Mouse (Mus musculus) neural tube, embryonic 10.5 days (tissue): ENCODE measurements around the gene Npepl1.

Experiments
- DNase-seq: peaks from one replicate; pipeline ENCODE4 v3.0.0-alpha.2; 2017; ENCODE audit warnings: low spot score; ENCODE audit errors: extremely low spot score

Npepl1 gene

GRCm38 (mm10) chr2:174109991-174110782 lies at the start of gene Npepl1:
Npepl1 (plus strand) TSS chr2:174110349.
- DNase-seq, result peak; percentile 75

GRCm38 (mm10) chr2:174061219-174061618 lies 48.9 kb upstream of the Npepl1 start:
- DNase-seq, result peak; percentile 8

DNA sequence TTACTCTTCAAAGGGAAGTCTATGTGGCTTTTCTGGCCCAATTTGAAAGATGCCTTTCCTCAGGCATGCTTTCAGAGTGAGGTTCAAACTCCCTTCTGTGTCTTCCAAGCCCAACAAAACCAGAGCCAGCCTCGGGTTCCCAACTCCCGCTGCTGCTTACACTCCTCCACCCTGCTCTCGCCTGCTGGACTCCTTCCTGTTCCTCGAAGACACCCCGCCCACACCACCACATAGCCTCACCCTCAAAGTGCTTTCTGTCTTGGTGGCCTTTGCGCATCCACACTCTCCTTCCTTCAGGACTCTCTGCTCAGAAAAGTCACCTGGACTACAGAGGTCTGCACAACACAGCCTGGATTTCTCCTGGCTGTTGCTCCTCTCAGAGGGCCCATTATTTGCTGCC lies 47.1 kb upstream of the Npepl1 start:
- no peak for DNase-seq

DNA sequence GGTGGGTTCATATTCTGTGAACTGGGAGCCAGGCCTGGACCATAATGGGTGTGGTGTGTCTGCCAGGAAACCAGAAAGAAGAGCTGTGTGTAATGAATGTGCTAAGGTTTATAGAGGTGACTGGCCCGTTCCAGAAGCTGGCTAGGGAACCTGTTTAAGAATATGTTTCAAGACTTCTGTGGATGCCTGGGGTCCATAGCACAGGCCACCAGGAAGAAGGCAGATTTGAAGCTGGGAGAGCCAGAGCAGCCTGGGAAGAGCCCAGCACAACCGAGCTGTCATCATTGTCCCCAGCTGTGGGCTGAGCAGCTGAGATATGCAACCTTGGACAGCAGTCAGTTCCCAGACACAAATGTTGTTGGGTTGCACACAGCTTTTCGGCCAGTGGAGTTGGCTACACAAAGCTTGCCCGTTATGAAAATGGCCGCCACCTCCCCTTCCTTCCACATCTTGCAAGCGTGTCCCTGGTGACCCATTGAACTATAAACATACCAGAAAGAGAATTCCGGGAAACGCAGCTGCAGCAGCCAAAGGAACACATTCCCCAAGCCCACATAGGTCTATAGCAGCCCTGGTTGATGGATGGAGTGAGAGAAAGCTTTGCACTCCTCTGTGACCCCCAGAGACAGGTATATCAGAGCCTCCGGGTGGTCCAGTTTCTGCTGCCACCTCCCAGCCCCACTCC lies 46.5 kb upstream of the Npepl1 start:
- no peak for DNase-seq

DNA sequence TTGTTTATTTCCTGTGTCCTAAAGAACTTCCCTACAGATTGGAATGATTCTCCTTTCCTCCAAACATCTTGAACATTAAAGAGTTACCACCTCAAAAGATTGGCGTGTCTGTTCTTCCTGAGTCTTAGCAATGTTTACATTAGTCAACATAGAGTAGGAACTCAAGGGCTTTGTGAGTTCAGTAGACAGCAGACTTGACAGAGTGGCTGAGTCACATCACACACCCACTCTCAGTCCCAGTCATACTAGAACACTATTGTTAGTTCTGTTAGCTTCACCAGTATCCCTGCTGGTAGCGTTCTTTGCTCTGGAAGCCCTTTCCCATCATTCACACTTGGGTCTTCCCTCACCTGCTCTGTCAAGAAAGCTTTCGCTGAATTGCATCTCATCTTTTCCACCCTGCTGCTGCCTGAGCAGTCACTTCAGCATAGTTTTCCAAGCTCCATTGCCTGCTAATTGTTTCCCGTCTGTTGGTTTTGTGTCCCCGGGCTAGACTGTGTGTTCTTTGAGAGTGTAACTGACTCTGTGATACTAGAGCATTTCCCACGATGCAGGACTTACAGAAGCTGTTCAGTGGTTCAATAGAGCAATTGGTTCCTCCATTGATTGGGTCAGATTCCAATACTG lies 42.2 kb upstream of the Npepl1 start:
- DNase-seq, result no peak

GRCm38 (mm10) chr2:174069532-174070049 lies 40.6 kb upstream of the Npepl1 start:
- no peak for DNase-seq

- no peak for DNase-seq
These were observed 38.7 kb upstream of the Npepl1 start for GRCm38 (mm10) chr2:174071406-174071805.

DNA sequence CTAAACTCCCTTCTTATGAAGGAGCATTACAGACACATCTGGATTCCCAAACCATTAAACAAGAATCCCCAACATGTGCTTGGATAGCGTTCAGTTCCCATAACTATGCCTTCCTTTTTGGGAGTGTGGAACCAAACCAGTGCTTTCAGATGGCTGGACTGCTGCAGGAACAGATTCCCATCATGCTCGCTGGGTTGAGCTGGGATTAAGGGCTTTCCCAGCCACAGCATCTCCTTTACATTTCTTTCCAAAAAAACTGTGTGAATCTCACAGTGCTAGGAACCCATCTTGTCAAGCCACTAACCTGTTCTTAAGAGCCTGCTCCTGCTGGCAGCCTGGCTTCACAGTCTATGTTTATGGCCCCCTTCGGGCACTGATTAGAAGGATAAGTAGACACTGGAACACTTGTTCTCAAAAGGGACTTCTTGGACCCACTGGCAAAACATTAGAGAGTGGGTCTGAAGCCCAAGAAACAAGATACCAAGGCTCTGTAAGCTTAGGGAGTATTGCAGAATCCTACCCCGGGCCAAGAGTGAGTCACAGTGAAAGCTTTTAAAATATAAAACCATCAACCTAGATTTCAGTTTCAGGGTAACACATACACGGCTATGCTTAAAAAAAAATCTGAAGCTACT lies 36.9 kb upstream of the Npepl1 start:
- no peak for DNase-seq

DNA sequence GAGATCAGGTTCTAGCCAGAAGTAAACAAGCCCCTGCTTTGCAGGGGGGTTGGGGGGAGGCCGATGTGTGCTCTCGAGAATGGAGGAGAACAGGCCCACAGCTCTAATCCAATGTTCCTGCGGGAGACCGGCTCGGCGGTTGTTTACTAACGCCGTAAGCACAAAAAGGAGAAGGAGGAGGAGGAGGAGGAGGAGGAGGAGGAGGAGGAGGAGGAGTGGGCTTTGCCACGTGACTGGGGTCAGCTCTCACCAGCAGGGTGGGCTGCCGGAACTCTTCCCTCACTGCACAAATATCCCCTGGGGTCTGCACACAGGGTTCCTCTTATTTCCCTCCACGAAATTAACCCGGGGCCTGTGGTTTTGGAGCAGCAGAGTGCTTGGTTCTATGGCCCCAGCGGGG lies 35.5 kb upstream of the Npepl1 start:
- DNase-seq, result no peak

- peak; percentile 71 for DNase-seq
These were observed 35.0 kb upstream of the Npepl1 start for GRCm38 (mm10) chr2:174075072-174075570.

- peak; percentile 97 for DNase-seq
These were observed 34.3 kb upstream of the Npepl1 start, which contains the start of gene Stx16 for GRCm38 (mm10) chr2:174075673-174076432. Stx16 (plus strand) TSS chr2:174076308.

DNA sequence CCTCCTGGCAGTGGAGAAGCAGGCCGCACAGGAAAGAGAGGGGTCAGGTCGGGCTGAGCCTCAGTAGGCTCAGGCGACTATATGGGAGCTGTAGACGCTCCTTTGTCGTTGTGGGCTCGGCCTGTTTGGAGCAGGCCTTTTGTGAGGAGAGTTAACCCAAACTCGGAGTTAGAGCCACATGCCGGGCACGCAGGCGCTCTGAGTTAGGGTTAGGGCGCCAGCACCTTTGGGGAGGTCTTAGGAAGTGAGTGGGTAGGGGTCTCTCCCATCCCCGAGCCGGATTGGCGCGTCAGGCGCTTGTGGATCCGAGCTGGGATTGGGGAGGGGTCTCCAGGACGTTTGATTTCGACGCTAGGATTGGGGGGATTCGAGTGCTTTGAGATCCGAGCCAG lies 33.7 kb upstream of the Npepl1 start:
- DNase-seq, result no peak

DNA sequence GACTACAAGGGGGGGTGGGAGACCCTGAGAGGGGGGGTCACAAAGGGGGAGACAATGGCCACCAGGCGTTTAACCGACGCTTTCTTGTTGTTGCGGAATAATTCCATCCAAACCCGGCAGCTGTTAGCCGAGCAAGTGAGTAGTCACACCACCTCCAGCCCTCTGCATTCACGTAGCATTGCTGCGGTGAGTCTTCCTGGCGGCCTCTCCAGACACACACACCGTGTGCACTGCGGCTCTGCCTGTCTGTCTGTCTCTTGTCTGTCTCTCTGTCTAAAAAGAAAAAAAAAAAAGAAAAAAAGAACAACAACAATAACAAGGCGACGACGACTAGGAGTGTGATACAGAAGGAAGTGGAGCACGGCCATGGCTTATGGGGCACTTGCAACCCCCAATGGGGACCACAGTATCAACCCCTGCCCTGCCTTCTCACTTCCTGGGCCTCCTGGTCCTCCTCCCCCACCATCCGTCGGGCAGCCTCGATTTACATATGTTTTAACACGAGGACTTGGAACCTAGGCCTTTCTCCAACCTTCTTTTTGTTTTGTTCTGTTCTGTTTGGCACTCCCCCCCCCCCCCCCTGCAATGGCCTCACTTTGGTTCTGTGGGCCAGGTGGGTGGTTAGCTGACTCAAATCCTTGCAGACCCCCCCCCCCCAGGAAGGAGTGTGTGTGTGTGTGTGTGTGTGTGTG lies 33.0 kb upstream of the Npepl1 start:
- peak; percentile 47 for DNase-seq

- no peak for DNase-seq
These were observed 32.3 kb upstream of the Npepl1 start for GRCm38 (mm10) chr2:174077776-174078338.

GRCm38 (mm10) chr2:174081833-174082232 lies 28.3 kb upstream of the Npepl1 start:
- no peak for DNase-seq

GRCm38 (mm10) chr2:174082380-174082918 lies 27.7 kb upstream of the Npepl1 start:
- no peak for DNase-seq

- no peak for DNase-seq
These were observed 15.1 kb upstream of the Npepl1 start for GRCm38 (mm10) chr2:174095086-174095485.

DNA sequence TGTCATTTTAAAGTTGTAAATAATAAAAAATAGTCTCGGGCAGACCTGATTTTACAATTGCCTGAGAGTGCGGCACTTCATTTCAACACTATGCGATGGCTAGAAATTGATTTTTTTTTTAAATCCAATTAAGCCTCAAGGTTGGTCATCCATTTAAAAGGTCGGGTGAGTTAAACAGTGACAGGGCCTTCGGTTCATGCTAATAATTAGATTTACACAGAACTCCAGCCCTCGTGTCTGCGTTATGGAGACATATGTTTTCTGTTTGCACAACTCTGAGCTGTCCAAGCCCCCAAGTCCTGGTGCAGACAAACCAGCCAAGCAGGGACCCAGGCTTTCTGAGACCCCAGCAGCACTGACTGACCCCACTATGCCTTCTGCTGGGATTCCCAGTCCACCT lies 7.8 kb upstream of the Npepl1 start:
- no peak for DNase-seq

- no peak for DNase-seq
These were observed 6.6 kb upstream of the Npepl1 start for GRCm38 (mm10) chr2:174103527-174103926.
